Mouse (Mus musculus) spleen, postnatal 36 days (tissue): ENCODE measurements around the gene Rpp21.

Experiments
- DNase-seq, 2 experiments: peaks; one replicate each; pipeline ENCODE4 v3.0.0; 2022; ENCODE audit warnings: low spot score in 2 of 2, mixed read lengths in 1 of 2

Gene Rpp21

GRCm38 (mm10) chr17:36235300-36235699 is 22.6 kb downstream of the Rpp21 start:
- DNase-seq: peak in 1 of 2 experiments; percentile 16

GRCm38 (mm10) chr17:36233572-36233971 is 24.3 kb downstream of the Rpp21 start:
- no peak for DNase-seq

- peak; percentile 70 to 74 for DNase-seq
These were observed 26.6 kb downstream of the Rpp21 start for GRCm38 (mm10) chr17:36231318-36231717.

GRCm38 (mm10) chr17:36229046-36229445 is 28.8 kb downstream of the Rpp21 start:
- DNase-seq: peak in 1 of 2 experiments; percentile 6

- peak; percentile 43 to 68 for DNase-seq
These were observed 30.9 kb downstream of the Rpp21 start for GRCm38 (mm10) chr17:36226921-36227320.

- DNase-seq: no peak
These were observed 32.5 kb downstream of the Rpp21 start for GRCm38 (mm10) chr17:36225231-36225824.

- no peak for DNase-seq
These were observed 33.4 kb downstream of the Rpp21 start for GRCm38 (mm10) chr17:36224451-36224850.

GRCm38 (mm10) chr17:36218594-36219155 is 39.2 kb downstream of the Rpp21 start:
- no peak for DNase-seq

GRCm38 (mm10) chr17:36215586-36215985 is 42.3 kb downstream of the Rpp21 start:
- no peak for DNase-seq

- DNase-seq: no peak
These were observed 51.0 kb downstream of the Rpp21 start for GRCm38 (mm10) chr17:36206846-36207245.

- no peak for DNase-seq
These were observed 52.0 kb downstream of the Rpp21 start for GRCm38 (mm10) chr17:36205862-36206261.
